Mouse (Mus musculus) forebrain, embryonic 15.5 days (tissue): Measurements from ENCODE around the gene Fgfr2. TPM values are rescaled to one million over a fixed set of nuclear protein-coding genes. Genes with fewer than 3 reads are reported as not detected.
A peak's percentile ranks its signal among the peaks of the same experiment; 100 is the strongest.

Source experiments
- ATAC-seq: fragments of 200-750 bp; cut with Nextera tagmentation; replicated peaks from 2 replicates; pipeline ENCODE4 v1.8.0; 2017; ENCODE audit warnings: mild to moderate bottlenecking, moderate TSS enrichment, moderate library complexity
- H3K27ac ChIP-seq: fragments of 300-500 bp; sonication (generic); replicated peaks from 2 replicates; pipeline ENCODE4 v1.5.1; 2015; ENCODE audit warnings: mild to moderate bottlenecking, inconsistent platforms
- H3K27me3 ChIP-seq: fragments of 300-500 bp; sonication (generic); 2 replicates; pipeline ENCODE4 v1.6.1; 2015; ENCODE audit warnings: inconsistent platforms
- H3K36me3 ChIP-seq: fragments of 300-500 bp; sonication (generic); 2 replicates; pipeline ENCODE4 v1.6.1; 2015; ENCODE audit warnings: mild to moderate bottlenecking, inconsistent platforms
- H3K4me1 ChIP-seq: fragments of 300-500 bp; sonication (generic); 2 replicates; pipeline ENCODE4 v1.6.1; 2015; ENCODE audit warnings: inconsistent platforms
- H3K4me2 ChIP-seq: fragments of 300-500 bp; sonication (generic); replicated peaks from 2 replicates; pipeline ENCODE4 v1.6.1; 2015; ENCODE audit warnings: mild to moderate bottlenecking, inconsistent platforms
- H3K4me3 ChIP-seq: fragments of 300-500 bp; sonication (generic); 2 replicates; pipeline ENCODE4 v1.5.1; 2015; ENCODE audit warnings: mild to moderate bottlenecking, inconsistent platforms
- H3K9ac ChIP-seq: fragments of 300-500 bp; sonication (generic); replicated peaks from 2 replicates; pipeline ENCODE4 v1.6.1; 2015; ENCODE audit warnings: mild to moderate bottlenecking, inconsistent platforms
- H3K9me3 ChIP-seq: fragments of 300-500 bp; sonication (generic); 2 replicates; pipeline ENCODE4 v1.6.1; 2016; ENCODE audit warnings: inconsistent platforms
- whole genome bisulfite sequencing: fragments of 180-500 bp; shearing (Covaris S2); methylation state at CpG from one replicate; pipeline ENCODE4 v1.1.7; 2015; ENCODE audit warnings: mixed read lengths; 5-methylcytosine and 5-hydroxymethylcytosine counted together
- polyA plus RNA-seq: library from polyadenylated mRNA; unstranded; fragments of >200 nt; fragmentation: Nextera tagmentation; extraction: Ambion mirVana; gene quantifications from 2 replicates; pipeline ENCODE4 v1.2.1, GENCODE M21; 2015

Fgfr2 gene
- polyA plus RNA-seq, 1 experiment from 2014 or later, result 48.1 TPM

- Histone ChIP-seq H3K4me1 (peaks cover 34% of the 10 kb centered on the region), H3K9me3 (no peaks in the 10 kb centered on the region), H3K4me2 (no peak overlapping the region), H3K4me3 (no peak overlapping the region), H3K27ac (peak overlapping the region; percentile 41; the same call in 1 of the 2 replicates), H3K27me3 (no peaks in the 10 kb centered on the region), H3K36me3 (no peaks in the 10 kb centered on the region), H3K9ac (no peak overlapping the region)
- no peak for ATAC-seq
- WGBS, result 50% methylated on average over 3 of the region's 3 CpGs
Observed at GRCm38 (mm10) chr7:132162254-132162653, 960.9 kb downstream of the Fgfr2 start.

DNA sequence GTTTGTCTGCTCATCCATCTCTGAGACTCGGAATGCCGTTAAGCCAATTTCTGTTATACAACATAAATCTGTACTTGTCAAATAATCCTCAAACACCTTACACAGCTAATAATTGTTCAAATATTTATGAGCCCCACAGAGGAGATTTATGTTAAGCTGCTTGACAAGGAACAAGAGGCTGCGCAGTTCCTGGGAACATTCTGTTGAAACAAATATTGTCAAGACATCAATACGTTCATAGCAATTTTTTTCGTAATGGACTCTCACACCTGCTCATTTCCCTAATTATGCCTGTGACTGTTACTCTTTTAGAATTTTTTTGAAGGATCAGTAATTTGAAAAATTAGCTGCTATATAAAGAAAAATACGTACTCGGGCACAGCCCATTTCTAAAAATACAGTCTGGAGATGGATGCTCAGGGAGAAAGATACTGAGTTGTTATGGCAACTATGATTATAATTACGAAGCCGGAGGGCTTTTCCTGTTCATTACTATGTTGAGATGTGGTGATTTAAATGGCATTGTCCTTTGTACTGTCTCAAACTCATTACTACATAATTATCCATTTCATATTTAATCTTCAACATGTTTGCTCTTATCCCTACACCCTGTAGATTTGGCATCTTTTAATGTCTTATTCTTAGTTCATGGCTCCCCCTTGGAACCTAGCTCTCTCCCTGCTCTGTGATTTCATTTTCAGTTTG, 964.7 kb downstream of the Fgfr2 start:
- Histone ChIP-seq H3K27ac (peak overlapping the region; percentile 79), H3K9ac (no peak overlapping the region), H3K36me3 (no peaks in the 10 kb centered on the region), H3K4me2 (no peak overlapping the region), H3K9me3 (no peaks in the 10 kb centered on the region), H3K4me3 (no peak overlapping the region), H3K27me3 (no peaks in the 10 kb centered on the region), H3K4me1 (peaks cover 49% of the 10 kb centered on the region)
- ATAC-seq, result peak; percentile 67
- WGBS, result 39% methylated on average over 9 of the region's 9 CpGs

GRCm38 (mm10) chr7:132154368-132154961, 968.7 kb downstream of the Fgfr2 start, which contains the start of gene Cpxm2:
Gene Cpxm2, minus strand, starts transcription at chr7:132154739.
- 3% methylated on average over 43 of the region's 43 CpGs for WGBS
- H3K9me3 ChIP-seq, result no peaks in the 10 kb centered on the region
- peak within 1 kb of the TSS; percentile 24 for H3K27ac ChIP-seq
- peak within 1 kb of the TSS; percentile 56 for H3K4me2 ChIP-seq
- no peaks in the 10 kb centered on the region for H3K36me3 ChIP-seq
- no peaks in the 10 kb centered on the region for H3K27me3 ChIP-seq
- peak within 1 kb of the TSS; percentile 27 for H3K9ac ChIP-seq
- peaks cover 52% of the 10 kb centered on the region for H3K4me1 ChIP-seq
- peak; percentile 21; the same call in 1 of the 2 replicates for ATAC-seq
- peak within 1 kb of the TSS; percentile 33 for H3K4me3 ChIP-seq

DNA sequence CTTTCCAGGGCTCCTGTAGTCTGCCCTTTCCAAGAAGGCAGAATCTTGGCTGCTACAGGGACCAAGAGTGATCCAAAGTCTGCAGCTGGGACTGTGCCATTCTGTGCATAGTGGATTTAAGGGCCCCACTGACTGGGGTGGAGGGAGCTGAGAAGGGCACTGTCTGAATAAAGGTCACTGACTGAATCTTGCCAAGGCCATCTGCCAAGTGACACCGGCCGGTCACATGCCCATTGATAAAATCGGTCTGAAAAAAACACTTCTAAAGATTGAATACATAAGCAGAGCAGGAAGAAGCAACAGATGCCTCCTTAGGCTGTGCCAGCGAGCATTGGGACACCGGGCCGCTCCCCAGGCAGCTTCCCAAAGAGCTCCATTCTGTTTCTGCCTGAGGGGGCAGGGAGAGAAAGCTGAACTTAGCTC, 969.4 kb downstream of the Fgfr2 start:
- H3K4me3 ChIP-seq, result peak overlapping the region; percentile 33; the same call in 1 of the 2 replicates
- H3K4me1 ChIP-seq, result peaks cover 47% of the 10 kb centered on the region
- no peaks in the 10 kb centered on the region for H3K36me3 ChIP-seq
- H3K27me3 ChIP-seq, result no peaks in the 10 kb centered on the region
- H3K9ac ChIP-seq, result no peak overlapping the region
- H3K4me2 ChIP-seq, result peak overlapping the region; percentile 56
- peak overlapping the region; percentile 24 for H3K27ac ChIP-seq
- ATAC-seq, result peak; percentile 62
- 21% methylated on average over 6 of the region's 6 CpGs for WGBS
- H3K9me3 ChIP-seq, result no peaks in the 10 kb centered on the region

- Histone ChIP-seq H3K36me3 (no peaks in the 10 kb centered on the region), H3K4me2 (no peak overlapping the region), H3K9ac (no peak overlapping the region), H3K27me3 (no peaks in the 10 kb centered on the region), H3K4me1 (0 out of 2 replicates have a peak, but pooled peaks cover 3% of the 10 kb centered on the region), H3K4me3 (no peak overlapping the region), H3K27ac (no peak overlapping the region), H3K9me3 (no peaks in the 10 kb centered on the region)
- 63% methylated on average over 15 of the region's 15 CpGs for WGBS
- ATAC-seq, result no peak
Observed at GRCm38 (mm10) chr7:132145227-132145800, 977.8 kb downstream of the Fgfr2 start.

DNA sequence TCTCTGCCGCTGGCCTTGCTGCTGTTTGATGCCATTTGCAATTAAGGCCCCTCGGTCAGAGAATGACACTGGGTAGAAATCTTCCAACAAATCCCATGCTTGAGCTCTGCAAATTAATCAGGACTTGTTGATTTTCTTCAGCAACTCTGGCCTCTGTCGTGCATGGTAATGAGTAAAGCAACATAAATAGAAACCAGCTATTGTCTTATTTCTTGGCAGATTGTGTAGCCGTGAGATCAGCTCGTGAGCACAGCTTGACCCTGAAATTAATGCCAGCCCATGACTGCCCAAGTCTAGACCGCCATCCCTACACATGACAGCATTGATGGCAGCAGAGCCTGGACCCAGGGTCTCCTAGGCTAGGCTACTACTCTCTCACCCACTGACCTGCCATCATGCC, 994.5 kb downstream of the Fgfr2 start:
- H3K36me3 ChIP-seq, result no peaks in the 10 kb centered on the region
- 29% methylated on average over 6 of the region's 6 CpGs for WGBS
- H3K9me3 ChIP-seq, result no peaks in the 10 kb centered on the region
- no peak for ATAC-seq
- H3K4me3 ChIP-seq, result no peak overlapping the region
- no peak overlapping the region for H3K27ac ChIP-seq
- H3K4me1 ChIP-seq, result no peaks in the 10 kb centered on the region; the same call in 1 of the 2 replicates
- H3K27me3 ChIP-seq, result no peaks in the 10 kb centered on the region
- H3K4me2 ChIP-seq, result no peak overlapping the region
- no peak overlapping the region for H3K9ac ChIP-seq

DNA sequence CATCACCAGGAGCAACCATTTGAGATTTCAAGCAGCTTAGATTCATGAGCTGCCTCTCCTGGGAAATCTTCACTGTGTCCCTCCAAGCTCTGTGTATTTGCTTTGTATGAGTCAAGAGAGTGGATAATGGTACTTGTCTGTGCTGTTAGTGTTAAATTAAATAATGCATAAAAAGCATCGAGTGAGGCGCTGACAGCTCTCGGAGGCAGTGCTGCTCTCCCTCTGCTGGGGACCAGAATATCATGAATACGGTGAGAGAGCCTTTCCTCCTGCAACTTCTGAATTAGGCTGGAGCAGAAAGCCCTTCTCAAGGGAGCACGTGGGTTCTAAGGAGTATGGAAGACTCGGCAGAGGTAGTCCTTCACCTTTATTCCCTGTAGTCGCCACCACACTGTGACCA, 998.2 kb downstream of the Fgfr2 start:
- no peak for ATAC-seq
- Histone ChIP-seq H3K4me1 (no peaks in the 10 kb centered on the region; the same call in 1 of the 2 replicates), H3K36me3 (no peaks in the 10 kb centered on the region), H3K27me3 (no peaks in the 10 kb centered on the region), H3K9me3 (no peaks in the 10 kb centered on the region), H3K9ac (no peak overlapping the region), H3K4me3 (no peak overlapping the region), H3K27ac (no peak overlapping the region), H3K4me2 (no peak overlapping the region)
- WGBS, result 69% methylated on average over 7 of the region's 7 CpGs

DNA sequence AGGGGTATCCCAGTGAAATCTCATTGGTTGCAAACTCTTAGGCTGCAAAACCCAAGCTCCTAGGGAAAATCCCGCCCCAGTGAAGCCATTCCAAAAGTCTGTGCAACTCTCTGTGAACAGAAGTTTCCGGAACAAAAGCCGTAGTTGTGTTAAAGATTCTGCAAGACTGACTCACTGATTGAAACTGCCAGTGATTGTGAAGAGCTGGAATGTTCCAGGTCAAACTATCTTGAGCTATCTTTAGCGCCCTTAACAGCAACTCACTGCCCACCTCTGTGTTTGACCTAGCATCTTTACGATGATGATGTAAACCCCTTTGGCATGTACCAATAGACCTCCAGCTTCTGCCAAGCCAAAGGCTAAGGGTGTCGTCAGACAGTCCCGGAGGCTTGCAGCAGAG, 999.9 kb downstream of the Fgfr2 start:
- no peaks in the 10 kb centered on the region; the same call in 1 of the 2 replicates for H3K4me1 ChIP-seq
- WGBS, result 87% methylated on average over 7 of the region's 7 CpGs
- H3K27ac ChIP-seq, result no peak overlapping the region
- no peak for ATAC-seq
- no peaks in the 10 kb centered on the region for H3K9me3 ChIP-seq
- no peaks in the 10 kb centered on the region for H3K27me3 ChIP-seq
- H3K9ac ChIP-seq, result no peak overlapping the region
- no peak overlapping the region for H3K4me2 ChIP-seq
- H3K4me3 ChIP-seq, result no peak overlapping the region
- H3K36me3 ChIP-seq, result no peaks in the 10 kb centered on the region

DNA sequence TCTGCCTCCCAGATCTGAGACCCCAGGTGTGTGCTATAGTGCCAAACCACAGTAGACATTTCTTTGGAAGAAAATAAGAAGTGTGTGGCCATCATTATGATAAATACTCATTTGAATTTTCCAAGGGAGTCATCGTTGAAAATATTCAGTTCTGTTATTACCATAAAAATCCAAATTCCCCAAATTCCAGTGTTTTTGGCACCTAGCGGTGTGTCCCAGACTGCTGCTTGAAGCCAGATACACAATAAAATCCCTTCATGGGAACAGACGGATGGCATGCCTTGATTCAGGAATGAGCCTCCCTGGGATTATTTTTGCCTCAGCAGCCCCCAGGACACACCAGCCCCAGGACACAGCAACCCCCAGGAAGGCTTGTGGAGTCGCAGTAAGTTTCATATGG, 1003.3 kb downstream of the Fgfr2 start:
- no peak for ATAC-seq
- no peaks in the 10 kb centered on the region for H3K36me3 ChIP-seq
- no peak overlapping the region for H3K27ac ChIP-seq
- H3K9ac ChIP-seq, result no peak overlapping the region
- no peaks in the 10 kb centered on the region for H3K27me3 ChIP-seq
- H3K9me3 ChIP-seq, result no peaks in the 10 kb centered on the region
- H3K4me2 ChIP-seq, result no peak overlapping the region
- whole genome bisulfite sequencing, result 88% methylated on average over 4 of the region's 4 CpGs
- no peak overlapping the region for H3K4me3 ChIP-seq
- no peaks in the 10 kb centered on the region for H3K4me1 ChIP-seq

GRCm38 (mm10) chr7:132111770-132112169, 1011.4 kb downstream of the Fgfr2 start:
- Histone ChIP-seq H3K27me3 (no peaks in the 10 kb centered on the region), H3K4me1 (0 out of 2 replicates have a peak, but pooled peaks cover 3% of the 10 kb centered on the region), H3K4me2 (no peak overlapping the region), H3K27ac (no peak overlapping the region), H3K9ac (no peak overlapping the region), H3K36me3 (no peaks in the 10 kb centered on the region), H3K4me3 (no peak overlapping the region), H3K9me3 (no peaks in the 10 kb centered on the region)
- WGBS, result 74% methylated on average over 5 of the region's 5 CpGs
- ATAC-seq, result no peak

GRCm38 (mm10) chr7:132110308-132110707, 1012.8 kb downstream of the Fgfr2 start:
- H3K27me3 ChIP-seq, result no peaks in the 10 kb centered on the region
- H3K4me2 ChIP-seq, result no peak overlapping the region
- H3K27ac ChIP-seq, result no peak overlapping the region
- H3K4me3 ChIP-seq, result no peak overlapping the region
- no peak overlapping the region for H3K9ac ChIP-seq
- H3K4me1 ChIP-seq, result 0 out of 2 replicates have a peak, but pooled peaks cover 3% of the 10 kb centered on the region
- H3K36me3 ChIP-seq, result no peaks in the 10 kb centered on the region
- ATAC-seq, result no peak
- H3K9me3 ChIP-seq, result no peaks in the 10 kb centered on the region
- 42% methylated on average over 3 of the region's 3 CpGs for WGBS

GRCm38 (mm10) chr7:132106891-132107290, 1016.3 kb downstream of the Fgfr2 start:
- no peak overlapping the region for H3K4me2 ChIP-seq
- H3K4me1 ChIP-seq, result 0 out of 2 replicates have a peak, but pooled peaks cover 6% of the 10 kb centered on the region
- H3K27ac ChIP-seq, result no peak overlapping the region
- no peak overlapping the region for H3K9ac ChIP-seq
- H3K4me3 ChIP-seq, result no peak overlapping the region
- H3K9me3 ChIP-seq, result no peaks in the 10 kb centered on the region
- WGBS, result 78% methylated on average over 4 of the region's 4 CpGs
- H3K36me3 ChIP-seq, result no peaks in the 10 kb centered on the region
- no peak for ATAC-seq
- H3K27me3 ChIP-seq, result no peaks in the 10 kb centered on the region
